Mouse (Mus musculus) inflammation-experienced regulatory T-cells, adult 6 months (primary cell): ENCODE data around the gene Selenom. TPM values are rescaled to one million over a fixed set of nuclear protein-coding genes. Genes with fewer than 3 reads are reported as not detected.

ENCODE experiments used
- ATAC-seq: one replicate; pipeline ENCODE4 v1.8.0; 2017
- polyA plus RNA-seq, 3 experiments: library from polyadenylated mRNA; unstranded; fragments of 100-300 nt; shearing (Covaris generic); gene quantifications; one replicate each; pipeline ENCODE4 v1.2.1; 2017

Selenom gene
- polyA plus RNA-seq, 3 experiments from 2014 or later, result 5.6 to 20.7 (median 8.1) TPM

GRCm38 (mm10) chr11:3557852-3558251 lies 43.4 kb downstream of the Selenom start:
- ATAC-seq, result no peak

GRCm38 (mm10) chr11:3560202-3560601 lies 45.7 kb downstream of the Selenom start:
- ATAC-seq, result no peak

DNA sequence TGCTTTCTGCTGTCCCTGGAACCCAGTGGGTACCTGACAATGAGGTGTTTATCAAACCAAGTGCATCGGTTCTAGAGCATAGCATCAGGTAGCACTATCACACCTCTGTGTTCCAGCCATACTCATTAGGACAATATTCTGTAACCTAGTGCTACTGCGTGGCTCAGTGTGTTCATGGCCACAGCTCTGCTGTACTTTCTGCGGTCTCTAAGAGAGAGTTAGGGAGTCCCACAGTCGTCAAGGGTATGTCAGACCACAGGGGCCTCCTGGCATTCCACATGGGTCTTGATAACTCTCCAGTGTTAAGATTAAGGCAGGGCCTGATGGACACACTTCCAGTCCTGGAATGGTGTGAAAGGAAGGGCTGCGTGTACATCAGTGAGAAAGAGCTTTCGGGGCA lies 49.4 kb downstream of the Selenom start:
- no peak for ATAC-seq

DNA sequence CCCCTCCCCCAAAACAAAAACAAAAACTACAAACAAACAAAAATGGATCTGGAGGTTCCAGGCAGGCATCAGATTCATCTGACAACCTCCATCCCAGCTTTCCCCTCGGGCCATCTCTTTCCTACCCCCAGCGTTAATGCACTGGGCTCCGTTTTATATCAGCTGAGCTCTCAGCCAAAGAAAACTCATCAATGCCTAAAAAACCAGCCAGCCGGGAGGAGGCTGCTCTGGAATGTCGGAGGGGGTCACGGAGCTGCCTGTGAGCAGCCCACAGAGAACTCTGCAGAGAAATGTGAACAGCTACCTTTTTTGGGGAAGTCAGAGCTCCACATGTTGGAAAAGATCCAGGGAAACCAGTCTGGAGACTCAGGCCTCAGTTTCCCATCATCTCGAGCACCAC lies 50.0 kb downstream of the Selenom start:
- ATAC-seq, result no peak

DNA sequence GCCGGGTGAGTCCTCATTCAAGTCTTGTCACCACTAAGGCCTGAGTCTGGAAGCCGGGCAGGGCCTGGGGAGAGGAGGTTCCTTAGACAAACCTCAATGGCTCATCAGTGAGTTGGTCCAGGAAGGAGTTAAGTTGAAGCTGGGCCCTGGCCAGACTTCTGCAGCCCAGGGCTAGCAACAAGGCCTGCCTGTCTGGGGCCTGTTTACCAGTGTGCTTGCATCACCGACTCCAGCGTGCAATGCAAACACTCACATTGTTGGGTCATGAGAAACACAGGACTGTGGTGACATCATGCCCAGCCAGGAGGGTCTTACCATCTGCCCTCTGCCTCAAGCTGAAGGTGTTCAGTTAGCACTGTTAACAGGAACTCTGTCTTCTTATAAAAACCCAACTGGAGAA lies 51.5 kb downstream of the Selenom start:
- no peak for ATAC-seq

Other genes starting within 250 kb of the Selenom start
- 100 to 1,000 TPM; 162 to 177 (median 172) TPM for gene Drg1, start 248.3 kb upstream of the Selenom start, polyA plus RNA-seq
- gene Patz1, start 225.8 kb upstream of the Selenom start, polyA plus RNA-seq, result 10 to 100 TPM; 15.5 to 19.6 (median 16.0) TPM
- 10 to 100 TPM; 11.5 to 59.1 (median 35.3) TPM for gene Pik3ip1, start 184.3 kb upstream of the Selenom start, polyA plus RNA-seq
- gene Limk2, start 105.5 kb upstream of the Selenom start, polyA plus RNA-seq, result 10 to 100 TPM; 84.8 to 90.3 (median 87.8) TPM
- gene Rnf185, start 62.3 kb upstream of the Selenom start, polyA plus RNA-seq, result 10 to 100 TPM; 16.8 to 28.4 (median 21.9) TPM
- under 1 TPM in 2 of 3 experiments, not detected in 1; 0.12 to 0.28 TPM for gene Pla2g3, start 26.4 kb upstream of the Selenom start, polyA plus RNA-seq
- not detected for gene Inpp5j, start 9.9 kb upstream of the Selenom start, polyA plus RNA-seq
- 1 to 10 TPM; 1.5 to 7.4 (median 4.3) TPM for gene Smtn, start 25.9 kb downstream of the Selenom start, polyA plus RNA-seq
- gene Morc2a, start 134.5 kb downstream of the Selenom start, polyA plus RNA-seq, result 10 to 100 TPM in 2 of 3 experiments, 1 to 10 TPM in 1; 5.9 to 12.6 (median 10.4) TPM